Comparison of ENCODE assay signal across 9 mouse cellular contexts in the genomic region with DNA sequence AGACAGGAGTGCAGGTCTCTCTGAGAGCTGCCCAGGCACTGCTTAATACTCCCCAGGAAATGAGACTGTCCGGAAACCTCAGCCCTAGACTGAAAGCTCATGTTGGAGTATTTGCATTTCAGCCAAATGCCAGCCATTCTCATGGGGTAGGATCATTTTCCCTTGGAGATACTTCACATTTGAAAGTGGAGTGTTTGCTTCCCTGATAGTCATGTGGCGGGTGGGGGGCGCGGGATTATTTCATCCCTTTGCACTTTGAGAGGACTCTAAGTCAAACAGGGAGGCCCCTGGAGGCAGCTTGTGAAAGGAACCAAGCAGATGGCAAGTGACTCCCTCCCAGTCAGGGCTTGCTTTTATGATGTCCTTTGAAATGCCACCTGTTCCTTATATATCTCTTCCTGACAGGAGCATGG. TPM values are rescaled to one million over a fixed set of nuclear protein-coding genes. Genes with fewer than 3 reads are reported as not detected.
A peak's percentile ranks its signal among the peaks of the same experiment; 100 is the strongest.
DNase-seq lines count a peak whose midpoint lies in the region.
"Had no signal": no experiment of that assay in that cellular context is flagged by ENCODE, and none has a peak within 500 bp of the region (broad histone marks: within the 10 kb centered on the region; RNA-seq: fewer than 3 reads in every experiment).

No protein-coding gene starts in this region.

- intact Hi-C loops in gastrocnemius, postnatal 14 days (cut with DNase I; ENCODE audit: low total_unique reads), result no loop called here

- DNase-seq in gastrocnemius, adult 8-10 months (ENCODE audit: low spot score in 2 of 2), result peak; percentile 40 to 41
- no peak for DNase-seq in gastrocnemius, postnatal 10 days
- DNase-seq in brain, adult 2 months (ENCODE audit: low read depth, low spot score), result peak; percentile 24
- peak; percentile 11 for DNase-seq in gastrocnemius, postnatal 14 days
- peak; percentile 22 for DNase-seq in lung, postnatal 10 days
- DNase-seq in layer of hippocampus, postnatal 25 days (ENCODE audit: extremely low spot score in 1 of 2, low spot score in 1 of 2), result no peak
- no peak for DNase-seq in left cerebral cortex, adult 11 months (ENCODE audit: low spot score)
- no peak for DNase-seq in thymus, postnatal 4 days
- DNase-seq: thymus, adult 2 months had no signal

RNA-seq across cellular contexts. Expression of a gene that starts 2.6 kb away (rescaled TPM):
- total RNA-seq in gastrocnemius, adult 8-10 months (2022), result 100 to 1,000 TPM; 182 to 235 (median 191) TPM
- total RNA-seq in gastrocnemius, postnatal 10 days (2021), result 100 to 1,000 TPM; 113 TPM
- 100 to 1,000 TPM in 1 of 2 experiments, 10 to 100 TPM in 1; 92.4 to 112 TPM for total RNA-seq in gastrocnemius, postnatal 14 days (2021)
- 10 to 100 TPM; 38.7 to 38.8 TPM for total RNA-seq in layer of hippocampus, postnatal 25 days (2021)

RNA-seq across cellular contexts. Expression of a gene that starts 24.6 kb away (rescaled TPM):
- 10 to 100 TPM; 62.5 to 78.8 (median 68.7) TPM for total RNA-seq in gastrocnemius, adult 8-10 months (2022)
- total RNA-seq in gastrocnemius, postnatal 10 days (2021), result 10 to 100 TPM; 63.7 to 69.4 TPM
- total RNA-seq in gastrocnemius, postnatal 14 days (2021), result 10 to 100 TPM; 59.0 to 84.8 TPM
- 10 to 100 TPM; 18.2 to 18.4 TPM for total RNA-seq in layer of hippocampus, postnatal 25 days (2021)

RNA-seq across cellular contexts. Expression of a gene that starts 37.3 kb away (rescaled TPM):
- total RNA-seq in gastrocnemius, adult 8-10 months (2022), result 10 to 100 TPM; 68.7 to 85.9 (median 81.8) TPM
- total RNA-seq in gastrocnemius, postnatal 10 days (2021), result 10 to 100 TPM; 62.5 to 67.0 TPM
- 10 to 100 TPM; 49.0 to 53.4 TPM for total RNA-seq in gastrocnemius, postnatal 14 days (2021)
- total RNA-seq in layer of hippocampus, postnatal 25 days (2021), result 10 to 100 TPM; 49.3 to 53.9 TPM

Comparison
In these comparisons a context has a peak if more than half of its experiments do, and no peak if none do; other contexts are left out.
1. DNase-seq: peak in gastrocnemius, adult 8-10 months (2 of 2), brain, adult 2 months (single experiment), gastrocnemius, postnatal 14 days (single experiment) and lung, postnatal 10 days (single experiment); none in gastrocnemius, postnatal 10 days (single experiment), layer of hippocampus, postnatal 25 days (0 of 2), left cerebral cortex, adult 11 months (single experiment) and thymus, postnatal 4 days (single experiment).